26 mouse cellular contexts compared by ENCODE assay signal in the genomic region with DNA sequence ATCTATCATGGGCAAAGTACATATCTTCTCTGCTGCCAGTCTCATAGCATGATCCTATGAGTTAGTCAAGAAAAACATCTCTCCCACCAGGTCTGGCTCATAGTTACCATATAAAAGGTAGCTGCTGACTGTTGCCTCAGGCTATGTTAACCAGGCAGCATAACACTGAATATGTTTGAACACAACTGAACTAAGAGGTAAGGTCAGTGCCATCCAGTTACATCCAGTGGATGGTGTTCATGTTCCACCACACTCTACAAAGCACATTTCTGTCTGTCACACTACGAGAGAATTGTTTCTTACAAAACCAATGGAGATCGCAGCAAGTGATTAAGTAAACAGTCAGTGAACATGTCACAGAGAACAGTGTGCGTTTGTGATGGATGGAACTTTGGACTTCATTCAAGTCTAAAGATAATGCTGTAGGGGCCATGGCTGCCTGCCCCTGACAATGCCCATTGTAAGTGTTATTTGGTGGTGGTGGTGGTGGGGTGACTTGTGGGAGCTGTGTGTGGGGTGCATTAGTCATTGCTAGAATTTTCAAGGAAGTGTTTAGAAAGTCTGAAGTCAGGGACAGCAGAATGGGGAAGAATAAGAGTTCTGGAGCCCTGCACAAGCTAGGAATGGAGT.
DNase-seq lines count a peak whose midpoint lies in the region; ATAC-seq and TF ChIP-seq lines count a peak whose summit lies in the region.
"Had no signal": no experiment of that assay in that cellular context is flagged by ENCODE, and none has a peak within 500 bp of the region (broad histone marks: within the 10 kb centered on the region; RNA-seq: fewer than 3 reads in every experiment).

No protein-coding gene starts in this region.

- WGBS in heart, embryonic 15.5 days = 27% methylated on average over 3 of the region's 3 CpGs
- WGBS in lung, postnatal 0 days = 7% methylated on average over 3 of the region's 3 CpGs
- WGBS in stomach, embryonic 16.5 days = 41% methylated on average over 3 of the region's 3 CpGs

- H3K27me3 ChIP-seq in heart, embryonic 15.5 days = no peaks in the 10 kb centered on the region
- H3K27me3 ChIP-seq in lung, postnatal 0 days (replicated peaks; ENCODE audit: insufficient read depth, low read length) = no peaks in the 10 kb centered on the region
- H3K27me3 ChIP-seq in stomach, embryonic 16.5 days (ENCODE audit: control insufficient read depth, insufficient read depth, low read length) = no peaks in the 10 kb centered on the region
- H3K27me3 ChIP-seq: embryonic facial prominence, embryonic 15.5 days; hindbrain, embryonic 13.5 days had no signal

- peaks cover 50% of the 10 kb centered on the region for H3K4me1 ChIP-seq in heart, embryonic 15.5 days (replicated peaks)
- H3K4me1 ChIP-seq in lung, postnatal 0 days (ENCODE audit: insufficient read depth, low read depth, low read length) = no peaks in the 10 kb centered on the region
- no peaks in the 10 kb centered on the region for H3K4me1 ChIP-seq in stomach, embryonic 16.5 days (ENCODE audit: control insufficient read depth, insufficient read depth, low read length)
- H3K4me1 ChIP-seq: embryonic facial prominence, embryonic 15.5 days; hindbrain, embryonic 13.5 days had no signal

- H3K9me3 ChIP-seq in heart, embryonic 15.5 days (replicated peaks) = no peaks in the 10 kb centered on the region
- H3K9me3 ChIP-seq in lung, postnatal 0 days (ENCODE audit: low read length) = no peaks in the 10 kb centered on the region
- no peaks in the 10 kb centered on the region for H3K9me3 ChIP-seq in stomach, embryonic 16.5 days (replicated peaks; ENCODE audit: control insufficient read depth, low read length)
- H3K9me3 ChIP-seq: embryonic facial prominence, embryonic 15.5 days; forebrain, embryonic 10.5 days; G1E; hindbrain, embryonic 13.5 days had no signal

- peak overlapping the region; percentile 29; the same call in 1 of the 2 replicates for H3K27ac ChIP-seq in heart, embryonic 15.5 days
- no peak overlapping the region for H3K27ac ChIP-seq in lung, postnatal 0 days (ENCODE audit: low read length)
- no peak overlapping the region for H3K27ac ChIP-seq in stomach, embryonic 16.5 days (ENCODE audit: low read length)
- H3K27ac ChIP-seq: embryonic facial prominence, embryonic 15.5 days; forebrain, embryonic 10.5 days; gastrocnemius, adult 2 months; heart, adult 2 months; hindbrain, embryonic 13.5 days; hindbrain, postnatal 0 days had no signal

- peaks cover 11% of the 10 kb centered on the region for H3K36me3 ChIP-seq in heart, embryonic 15.5 days
- H3K36me3 ChIP-seq in lung, postnatal 0 days (ENCODE audit: insufficient read depth, low read length) = no peaks in the 10 kb centered on the region
- no peaks in the 10 kb centered on the region for H3K36me3 ChIP-seq in stomach, embryonic 16.5 days (ENCODE audit: control insufficient read depth, insufficient read depth, low read length)
- H3K36me3 ChIP-seq: embryonic facial prominence, embryonic 15.5 days; forebrain, embryonic 10.5 days; G1E; hindbrain, embryonic 13.5 days had no signal

- peak; percentile 22 for DNase-seq in heart, adult 11 months
- no peak for DNase-seq in heart, adult 9 months (ENCODE audit: low spot score in 2 of 2)
- no peak for DNase-seq in heart, postnatal 10 days
- peak; percentile 35 for DNase-seq in lung, postnatal 0 days (ENCODE audit: low spot score)
- no peak for DNase-seq in lung, postnatal 25 days (ENCODE audit: low spot score)
- no peak for DNase-seq in kidney, postnatal 36 days
- DNase-seq: adrenal gland, postnatal 10 days; B cell, adult 2 months; cerebellum, adult 11 months; cerebellum, adult 8-10 months; cerebellum, postnatal 14 days; embryo, embryonic 11 days; gastrocnemius, adult 2 months; gastrocnemius, postnatal 25 days; heart, adult 2 months; kidney, adult 11 months had no signal

- no peak overlapping the region for H3K9ac ChIP-seq in heart, embryonic 15.5 days
- H3K9ac ChIP-seq in lung, postnatal 0 days (replicated peaks; ENCODE audit: low read depth) = no peak overlapping the region
- no peak overlapping the region for H3K9ac ChIP-seq in stomach, embryonic 16.5 days (ENCODE audit: low read length)
- H3K9ac ChIP-seq: embryonic facial prominence, embryonic 15.5 days; hindbrain, embryonic 13.5 days had no signal

- ATAC-seq in heart, embryonic 15.5 days (replicated peaks; ENCODE audit: insufficient number of reproducible peaks, insufficient read depth, low FRiP score, low read depth) = no peak
- ATAC-seq in lung, postnatal 0 days = peak; percentile 50; the same call in 1 of the 2 replicates
- ATAC-seq in stomach, embryonic 16.5 days (ENCODE audit: insufficient read depth, low FRiP score) = peak; percentile 56; the same call in 1 of the 2 replicates
- ATAC-seq: CD4-positive, CD25-positive, alpha-beta regulatory T cell, adult 4 months; forebrain, embryonic 14.5 days; hindbrain, postnatal 0 days had no signal

- H3K4me2 ChIP-seq in heart, embryonic 15.5 days = no peak overlapping the region
- H3K4me2 ChIP-seq in lung, postnatal 0 days (replicated peaks; ENCODE audit: low read depth, low read length) = no peak overlapping the region
- H3K4me2 ChIP-seq in stomach, embryonic 16.5 days (ENCODE audit: low read depth, low read length) = no peak overlapping the region
- H3K4me2 ChIP-seq: embryonic facial prominence, embryonic 15.5 days; hindbrain, embryonic 13.5 days had no signal

- no peak for TF ChIP-seq CTCF in lung, postnatal 0 days (IDR thresholded peaks at IDR 0.05)

- intact Hi-C loops in heart, postnatal 10 days (cut with DNase I) = no loop called here

- no peak overlapping the region for H3K4me3 ChIP-seq in heart, embryonic 15.5 days
- no peak overlapping the region for H3K4me3 ChIP-seq in lung, postnatal 0 days (ENCODE audit: low read depth, low read length)
- H3K4me3 ChIP-seq in stomach, embryonic 16.5 days (replicated peaks; ENCODE audit: low read length) = no peak overlapping the region
- H3K4me3 ChIP-seq: embryonic facial prominence, embryonic 15.5 days; erythroblast, embryonic 14.5 days; forebrain, embryonic 10.5 days; gastrocnemius, adult 2 months; heart, adult 2 months; hindbrain, embryonic 13.5 days had no signal

- no peak for TF ChIP-seq EP300 in lung, postnatal 0 days (IDR thresholded peaks at IDR 0.05)

Comparison
In these comparisons a context has a peak if more than half of its experiments do, and no peak if none do; other contexts are left out.
1. DNase-seq: peak in heart, adult 11 months (single experiment) and lung, postnatal 0 days (single experiment); none in heart, adult 9 months (0 of 2), heart, postnatal 10 days (0 of 2), lung, postnatal 25 days (single experiment) and kidney, postnatal 36 days (0 of 2).